Mouse (Mus musculus) embryonic facial prominence, embryonic 14.5 days (tissue): ENCODE measurements around the gene Polk. TPM values are rescaled to one million over a fixed set of nuclear protein-coding genes. Genes with fewer than 3 reads are reported as not detected.

Source experiments
- ATAC-seq: fragments of 200-750 bp; cut with Nextera tagmentation; 2 replicates; pipeline ENCODE4 v1.8.0; 2017; ENCODE audit warnings: low read depth, moderate number of reproducible peaks, moderate TSS enrichment
- DNase-seq: peaks from one replicate; pipeline ENCODE4 v3.0.0-alpha.2; 2015; ENCODE audit warnings: low spot score
- H3K27ac ChIP-seq: fragments of 300-500 bp; sonication (generic); replicated peaks from 2 replicates; pipeline ENCODE4 v1.5.1; 2014; ENCODE audit warnings: low read depth, mild to moderate bottlenecking, low read length, moderate library complexity
- H3K27me3 ChIP-seq: fragments of 300-500 bp; sonication (generic); replicated peaks from 2 replicates; pipeline ENCODE4 v1.6.1; 2014; ENCODE audit warnings: low read length; ENCODE audit not compliant: control insufficient read depth, insufficient read depth
- H3K36me3 ChIP-seq: fragments of 300-500 bp; sonication (generic); 2 replicates; pipeline ENCODE4 v1.6.1; 2014; ENCODE audit warnings: low read length, mixed read lengths; ENCODE audit not compliant: control insufficient read depth, insufficient read depth
- H3K4me1 ChIP-seq: fragments of 300-500 bp; sonication (generic); 2 replicates; pipeline ENCODE4 v1.6.1; 2014; ENCODE audit warnings: antibody characterized with exemption, low read length; ENCODE audit not compliant: control insufficient read depth, insufficient read depth
- H3K4me2 ChIP-seq: fragments of 300-500 bp; sonication (generic); 2 replicates; pipeline ENCODE4 v1.6.1; 2014; ENCODE audit warnings: low read depth, mild to moderate bottlenecking, low read length, moderate library complexity, mixed read lengths
- H3K4me3 ChIP-seq: fragments of 300-500 bp; sonication (generic); 2 replicates; pipeline ENCODE4 v1.5.1; 2014; ENCODE audit warnings: low read depth, mild to moderate bottlenecking, low read length
- H3K9ac ChIP-seq: fragments of 300-500 bp; sonication (generic); 2 replicates; pipeline ENCODE4 v1.6.1; 2014; ENCODE audit warnings: low read depth, mild to moderate bottlenecking, low read length, moderate library complexity, mixed read lengths
- H3K9me3 ChIP-seq: fragments of 300-500 bp; sonication (generic); 2 replicates; pipeline ENCODE4 v1.6.1; 2016; ENCODE audit warnings: low read length; ENCODE audit not compliant: control insufficient read depth
- WGBS: fragments of 180-500 bp; shearing (Covaris S2); extraction: QIAGEN DNeasy Blood & Tissue Kit; methylation state at CpG from one replicate; pipeline ENCODE4 v1.1.7; 2014; 5-methylcytosine and 5-hydroxymethylcytosine counted together
- polyA plus RNA-seq: library from polyadenylated mRNA; unstranded; fragments of >200 nt; fragmentation: Nextera tagmentation; extraction: Ambion mirVana; gene quantifications from 2 replicates; pipeline ENCODE4 v1.2.1, GENCODE M21; 2014

Polk gene
- polyA plus RNA-seq: 10.1 and 10.7 TPM in 2 replicates

DNA sequence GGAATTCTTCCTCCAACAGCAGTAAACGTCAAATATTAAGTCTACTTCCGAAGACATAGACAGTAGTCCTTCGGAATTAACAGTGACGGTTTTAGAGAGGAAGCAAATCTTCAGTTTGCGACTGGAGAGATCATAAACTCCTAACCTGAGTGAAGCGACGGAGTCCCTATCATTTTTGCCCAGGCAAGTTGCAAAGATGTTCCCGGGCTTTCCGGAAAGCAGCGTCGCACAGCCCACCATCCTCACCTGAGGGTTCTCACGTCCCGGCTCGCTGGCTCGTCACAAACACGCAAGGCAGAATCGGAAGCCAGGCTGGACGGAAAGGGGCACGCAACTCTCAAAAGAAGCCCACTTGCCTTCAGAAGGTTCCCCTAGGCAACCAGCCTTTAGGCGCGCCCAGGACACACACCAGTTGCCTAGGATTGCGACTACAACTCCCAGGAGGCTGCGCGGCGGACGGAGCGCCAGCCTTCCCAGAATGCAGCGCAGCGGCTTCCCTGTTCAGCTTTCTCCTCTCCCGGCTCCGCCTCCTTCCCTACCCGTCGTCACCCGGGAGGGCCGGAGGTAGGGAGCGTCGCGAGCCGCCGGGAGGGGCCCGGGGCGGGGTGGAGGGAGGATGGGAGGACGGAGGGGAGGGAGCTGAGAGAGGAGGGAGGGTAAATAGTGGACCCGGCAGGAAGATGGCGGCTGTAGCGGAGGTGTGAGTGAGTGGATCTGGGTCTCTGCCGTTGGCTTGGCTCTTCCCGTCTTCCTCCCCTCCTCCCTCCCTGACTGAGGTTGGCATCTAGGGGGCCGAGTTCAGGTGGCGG lies at the start of gene Polk, which contains the start of gene Col4a3bp:
Gene Polk (minus strand): TSS at position 499 of the 809 bp plus-strand sequence.
Gene Col4a3bp (plus strand): TSS at position 538 of the 809 bp plus-strand sequence.
- WGBS: under 1% methylated on average over 33 of the region's 50 CpGs
- no peaks in the 10 kb centered on the region for H3K27me3 ChIP-seq
- H3K4me2 ChIP-seq: peak within 1 kb of the TSS; percentile 64

DNA sequence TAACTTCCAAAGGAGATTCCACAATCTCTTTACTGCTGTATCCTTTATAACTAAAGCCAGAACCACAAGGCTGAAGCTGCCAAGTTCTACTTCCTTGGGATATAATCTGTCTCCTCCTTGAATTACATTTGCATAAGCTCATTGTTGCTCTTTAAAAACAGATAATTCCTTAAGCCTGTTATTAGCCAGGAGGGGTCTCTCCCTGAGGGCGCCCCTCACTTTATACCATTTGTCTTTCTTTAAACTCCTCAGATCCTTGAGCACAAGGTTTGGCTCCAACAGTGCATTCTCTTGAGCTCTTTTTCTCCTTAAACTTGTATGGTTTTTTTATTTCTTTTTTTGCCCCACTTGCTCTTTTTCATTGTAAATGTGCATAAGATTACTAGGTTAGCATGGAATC lies 46.3 kb upstream of the Polk start:
- peak; percentile 78 for ATAC-seq

More for the DNA sequence above, at the start of gene Polk, which contains the start of gene Col4a3bp:
- DNase-seq (peak; percentile 99), ATAC-seq (peak; percentile 99)
- Histone ChIP-seq H3K27ac (peak within 1 kb of the TSS; percentile 94), H3K4me1 (peaks cover 7% of the 10 kb centered on the region; the same call in 1 of the 2 replicates), H3K9me3 (no peaks in the 10 kb centered on the region), H3K4me3 (peak within 1 kb of the TSS; percentile 99), H3K36me3 (no peaks in the 10 kb centered on the region), H3K9ac (peak within 1 kb of the TSS; percentile 95)

DNA sequence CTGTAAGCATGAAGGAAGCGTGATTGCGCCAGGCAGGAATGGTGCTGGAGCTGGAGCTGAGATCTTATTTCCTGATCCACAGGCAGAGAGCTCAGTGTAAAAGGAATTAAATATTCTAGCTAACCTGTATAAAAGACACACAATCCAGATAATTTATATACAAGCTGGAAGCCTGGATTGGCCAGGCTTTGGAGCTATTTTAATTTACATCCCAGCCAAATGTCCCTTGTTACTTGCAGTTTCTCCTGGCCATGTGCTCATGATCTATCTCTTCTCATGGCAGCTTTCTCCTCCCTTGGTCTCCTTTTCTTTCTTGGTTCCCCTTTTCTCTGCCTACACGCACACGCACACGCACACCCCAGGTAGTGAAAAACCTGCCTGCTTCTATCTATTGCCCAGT lies 44.2 kb upstream of the Polk start:
- H3K4me2 ChIP-seq: no peak overlapping the region
- DNase-seq (no peak), ATAC-seq (no peak)
- WGBS: 93% methylated on average over 5 of the region's 5 CpGs
- H3K36me3 ChIP-seq: no peaks in the 10 kb centered on the region
- no peak overlapping the region for H3K9ac ChIP-seq
- no peaks in the 10 kb centered on the region for H3K9me3 ChIP-seq
- no peak overlapping the region for H3K27ac ChIP-seq
- H3K4me1 ChIP-seq: peaks cover 16% of the 10 kb centered on the region
- no peak overlapping the region for H3K4me3 ChIP-seq
- H3K27me3 ChIP-seq: no peaks in the 10 kb centered on the region

More for the DNA sequence above, 46.3 kb upstream of the Polk start:
- Histone ChIP-seq H3K27ac (peak overlapping the region; percentile 39), H3K4me2 (no peak overlapping the region), H3K4me3 (no peak overlapping the region), H3K4me1 (peaks cover 16% of the 10 kb centered on the region), H3K27me3 (no peaks in the 10 kb centered on the region), H3K9me3 (no peaks in the 10 kb centered on the region), H3K36me3 (no peaks in the 10 kb centered on the region), H3K9ac (no peak overlapping the region)
- DNase-seq: peak; percentile 78
- 87% methylated on average over 1 of the region's 1 CpGs for WGBS

DNA sequence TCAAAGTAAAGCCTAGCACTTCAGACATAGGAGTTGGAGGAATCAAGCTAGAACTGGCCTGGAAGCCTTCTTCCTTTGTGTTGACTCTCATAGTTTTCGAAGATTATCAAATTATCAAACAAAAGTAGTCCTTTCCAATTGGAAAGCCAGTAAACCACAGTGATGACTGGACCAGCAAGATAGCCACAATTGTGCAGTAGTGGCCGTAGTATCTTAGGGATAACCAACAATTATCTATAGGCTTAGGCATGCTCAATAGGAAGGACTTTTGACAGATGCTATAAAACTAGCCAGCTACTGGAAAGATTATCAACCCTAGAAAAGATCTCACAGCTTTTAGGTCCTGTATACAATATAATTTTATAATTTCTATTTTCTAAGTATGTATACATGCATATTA lies 41.8 kb upstream of the Polk start:
- DNase-seq (no peak), ATAC-seq (no peak)
- no peak overlapping the region for H3K9ac ChIP-seq
- H3K36me3 ChIP-seq: no peaks in the 10 kb centered on the region
- no peaks in the 10 kb centered on the region for H3K27me3 ChIP-seq
- no peak overlapping the region for H3K27ac ChIP-seq
- no peak overlapping the region for H3K4me3 ChIP-seq
- no peak overlapping the region for H3K4me2 ChIP-seq
- 98% methylated on average over 2 of the region's 2 CpGs for WGBS
- H3K4me1 ChIP-seq: peaks cover 20% of the 10 kb centered on the region
- H3K9me3 ChIP-seq: no peaks in the 10 kb centered on the region

DNA sequence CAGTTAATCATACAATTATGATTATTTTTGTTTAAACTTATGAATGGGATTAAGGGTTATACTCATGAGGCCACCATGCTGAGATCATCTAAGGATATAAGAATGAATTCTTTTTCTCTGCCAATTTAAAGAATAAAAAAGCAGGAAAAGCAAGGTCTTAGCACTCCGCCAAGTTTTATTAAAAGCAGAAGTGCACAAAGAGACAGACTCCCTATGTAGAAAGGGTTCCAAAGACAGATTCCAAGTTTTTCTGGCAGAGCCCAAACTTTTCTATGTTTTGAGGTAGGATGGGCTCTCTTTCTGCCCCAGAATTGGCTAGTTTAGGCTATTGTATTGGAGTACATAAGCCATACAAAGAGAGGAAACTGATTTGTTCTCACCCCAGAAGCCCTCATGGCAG lies 37.6 kb upstream of the Polk start:
- ATAC-seq: 0 out of 2 replicates have a peak, but pooled peaks have one; percentile 33
- H3K9me3 ChIP-seq: no peaks in the 10 kb centered on the region
- H3K27me3 ChIP-seq: no peaks in the 10 kb centered on the region
- no peaks in the 10 kb centered on the region for H3K36me3 ChIP-seq
- 25% methylated on average over 1 of the region's 1 CpGs for WGBS
- peak; percentile 87 for DNase-seq
- peak overlapping the region; percentile 70 for H3K27ac ChIP-seq
- peaks cover 11% of the 10 kb centered on the region; the same call in 1 of the 2 replicates for H3K4me1 ChIP-seq
- H3K9ac ChIP-seq: no peak overlapping the region
- H3K4me3 ChIP-seq: no peak overlapping the region
- no peak overlapping the region for H3K4me2 ChIP-seq

DNA sequence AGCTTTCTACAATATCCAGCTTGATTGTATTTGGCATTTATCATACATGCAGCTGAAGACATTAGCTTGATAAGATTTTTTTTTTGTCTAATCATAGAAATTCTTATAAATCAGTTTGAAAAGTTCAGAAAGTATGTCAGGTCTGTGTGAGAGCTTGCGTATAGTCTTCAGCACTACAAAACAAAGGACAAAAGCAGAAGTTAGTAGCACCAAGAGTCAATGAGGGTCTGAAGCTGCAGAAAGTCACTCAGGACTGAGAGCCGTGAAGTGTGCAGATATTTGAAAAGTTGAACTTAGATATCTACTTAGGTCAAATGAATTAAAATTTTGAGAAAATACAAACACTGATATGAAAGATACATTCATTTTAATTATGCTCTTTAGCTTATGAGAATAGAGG lies 36.7 kb upstream of the Polk start:
- Histone ChIP-seq H3K4me3 (no peak overlapping the region), H3K27ac (no peak overlapping the region), H3K4me2 (no peak overlapping the region), H3K36me3 (no peaks in the 10 kb centered on the region), H3K9me3 (no peaks in the 10 kb centered on the region), H3K4me1 (peaks cover 11% of the 10 kb centered on the region; the same call in 1 of the 2 replicates), H3K9ac (no peak overlapping the region), H3K27me3 (no peaks in the 10 kb centered on the region)
- no peak for DNase-seq
- 60% methylated on average over 2 of the region's 2 CpGs for WGBS
- ATAC-seq: no peak

DNA sequence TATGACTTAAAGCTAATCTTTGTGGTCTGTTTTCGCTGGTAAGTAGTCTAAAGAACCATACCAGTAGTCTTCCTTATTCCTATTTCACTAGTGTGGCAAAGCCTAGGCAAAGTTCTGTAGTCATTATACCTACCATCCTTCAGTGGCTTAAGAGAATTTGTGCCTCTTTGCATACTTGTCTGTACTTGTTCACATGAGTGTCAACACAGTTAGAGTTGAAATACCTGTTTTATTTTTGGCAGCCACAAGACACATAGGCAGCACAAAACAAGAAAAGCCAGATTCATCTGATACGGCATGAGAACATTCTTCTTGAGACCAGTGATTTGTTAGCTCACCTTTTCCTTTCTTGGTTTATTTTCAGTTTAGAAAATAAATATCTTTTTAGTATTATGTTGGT lies 31.8 kb upstream of the Polk start:
- DNase-seq: peak; percentile 83
- Histone ChIP-seq H3K9me3 (no peaks in the 10 kb centered on the region), H3K9ac (no peak overlapping the region)

DNA sequence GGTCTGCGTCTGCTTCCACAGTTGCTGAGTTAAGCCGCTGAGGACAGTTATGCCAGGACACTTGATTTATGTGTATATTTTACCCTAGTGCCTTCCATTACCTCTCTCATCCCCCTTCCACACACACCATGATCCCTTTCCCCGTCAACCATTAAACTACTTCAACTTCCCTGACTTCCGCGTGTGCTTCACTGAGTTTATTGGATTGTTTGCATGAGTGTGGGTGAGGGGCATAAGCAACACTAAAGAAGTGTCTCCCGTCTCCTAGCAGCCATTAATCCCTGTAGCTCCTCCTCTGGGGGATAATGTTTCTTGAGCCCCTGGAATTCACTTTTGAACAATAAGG lies 28.6 kb upstream of the Polk start:
- Histone ChIP-seq H3K36me3 (peaks cover 11% of the 10 kb centered on the region), H3K4me3 (no peak overlapping the region), H3K9me3 (no peaks in the 10 kb centered on the region), H3K9ac (no peak overlapping the region), H3K27me3 (no peaks in the 10 kb centered on the region), H3K27ac (no peak overlapping the region), H3K4me1 (0 out of 2 replicates have a peak, but pooled peaks cover 2% of the 10 kb centered on the region), H3K4me2 (no peak overlapping the region)
- peak; percentile 38 for DNase-seq
- WGBS: 62% methylated on average over 6 of the region's 6 CpGs
- ATAC-seq: no peak

More for the DNA sequence above, 31.8 kb upstream of the Polk start:
- Histone ChIP-seq H3K4me1 (peaks cover 5% of the 10 kb centered on the region; the same call in 1 of the 2 replicates), H3K27me3 (no peaks in the 10 kb centered on the region), H3K36me3 (peaks cover 11% of the 10 kb centered on the region), H3K4me2 (no peak overlapping the region), H3K27ac (no peak overlapping the region), H3K4me3 (no peak overlapping the region)
- WGBS: 76% methylated on average over 2 of the region's 2 CpGs
- ATAC-seq: peak; percentile 77
